Mouse (Mus musculus) telencephalon, adult 2 months (tissue): ENCODE data around the gene Zfp266.

Experiments
- DNase-seq: peaks from one replicate; pipeline ENCODE4 v3.0.0-alpha.2; 2011; ENCODE audit warnings: low read depth, low spot score

The Zfp266 gene

DNA sequence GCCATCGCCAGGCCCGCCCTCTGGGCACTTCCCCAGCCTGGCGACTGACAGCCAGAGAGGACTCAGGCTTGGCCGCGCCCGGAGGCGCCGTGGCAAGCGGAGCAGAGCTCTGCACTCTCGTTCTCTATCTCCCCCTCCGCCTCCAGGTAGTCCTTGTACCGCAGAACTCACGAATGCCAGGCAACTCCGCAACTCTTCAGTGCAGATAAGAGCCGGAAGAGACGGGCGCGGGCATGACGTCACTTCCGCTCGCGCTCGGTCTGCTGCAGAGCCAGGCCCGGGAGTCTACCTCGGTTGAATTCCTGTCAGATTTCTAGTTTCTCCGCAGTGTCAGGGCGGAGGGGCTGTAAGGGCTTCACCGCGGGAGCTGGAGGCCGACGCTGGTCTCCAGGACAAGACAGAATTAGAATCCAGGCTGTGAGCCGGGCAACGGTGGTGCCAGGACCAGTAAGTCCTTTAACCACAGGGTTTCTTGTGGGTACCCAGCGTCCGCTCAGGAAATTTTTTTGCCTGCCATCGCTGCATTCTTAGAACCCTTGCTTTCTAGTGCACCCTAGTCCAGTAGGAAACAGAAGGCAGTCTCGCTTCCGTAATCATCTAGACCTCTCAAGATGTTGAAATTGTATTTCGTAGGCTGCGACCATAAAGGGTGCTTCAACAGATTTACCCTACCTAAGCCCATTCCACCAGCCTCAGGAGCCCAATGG lies 28.5 kb downstream of the Zfp266 start, which contains the start of gene Zfp426:
Gene Zfp426, minus strand, starts transcription at position 220 of the 707 bp plus-strand sequence.
- peak; percentile 92 for DNase-seq

DNA sequence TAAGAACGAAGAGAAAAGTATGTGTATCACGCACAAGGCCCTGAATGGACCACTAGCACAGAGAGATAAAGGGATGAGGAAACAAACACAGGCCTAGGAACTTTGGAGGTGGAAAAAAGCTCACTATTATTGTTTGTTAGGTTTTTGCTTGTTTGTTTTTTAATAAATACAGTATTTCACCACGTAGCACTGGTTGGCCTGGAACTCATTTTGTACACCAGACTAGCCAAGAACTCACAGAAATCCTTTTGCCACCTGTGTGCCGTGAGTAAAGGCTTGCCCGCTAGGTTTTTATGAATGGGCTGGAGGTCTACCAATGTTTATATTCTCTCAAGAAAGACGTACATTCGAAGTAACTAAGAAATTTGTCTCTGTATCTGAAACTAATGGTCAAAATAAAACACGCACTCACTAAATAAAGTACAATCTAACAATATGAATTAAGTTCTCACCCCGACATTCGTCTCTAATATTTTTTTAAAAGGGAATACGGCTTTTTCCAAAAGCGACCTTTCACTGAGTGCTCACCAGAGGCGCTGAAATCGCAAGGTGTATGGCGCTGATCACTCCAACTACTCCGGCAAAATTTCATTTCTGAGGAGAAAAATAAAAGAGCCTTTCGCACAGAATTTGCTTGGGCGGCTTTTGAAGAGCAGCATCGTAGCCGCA lies 29.2 kb downstream of the Zfp266 start:
- DNase-seq: no peak

DNA sequence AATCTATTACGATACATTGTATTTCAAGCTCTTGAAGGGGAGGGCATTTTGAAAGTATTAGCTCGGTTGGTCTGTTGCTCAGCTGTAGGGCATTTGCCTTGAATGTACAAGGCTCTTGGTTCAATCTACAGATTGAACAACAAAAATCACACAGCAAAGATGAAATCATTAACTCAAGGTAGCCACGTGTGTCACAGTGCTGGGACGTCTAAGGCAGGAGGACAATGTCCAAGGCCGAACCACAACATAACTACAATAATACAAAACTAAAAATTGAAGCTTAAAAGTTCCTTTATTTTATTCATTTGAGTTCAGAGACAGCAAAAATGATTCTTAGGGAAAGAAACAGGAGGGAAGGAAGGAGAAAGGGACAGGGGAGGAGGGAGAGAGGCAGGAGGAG lies 31.7 kb downstream of the Zfp266 start:
- no peak for DNase-seq

DNA sequence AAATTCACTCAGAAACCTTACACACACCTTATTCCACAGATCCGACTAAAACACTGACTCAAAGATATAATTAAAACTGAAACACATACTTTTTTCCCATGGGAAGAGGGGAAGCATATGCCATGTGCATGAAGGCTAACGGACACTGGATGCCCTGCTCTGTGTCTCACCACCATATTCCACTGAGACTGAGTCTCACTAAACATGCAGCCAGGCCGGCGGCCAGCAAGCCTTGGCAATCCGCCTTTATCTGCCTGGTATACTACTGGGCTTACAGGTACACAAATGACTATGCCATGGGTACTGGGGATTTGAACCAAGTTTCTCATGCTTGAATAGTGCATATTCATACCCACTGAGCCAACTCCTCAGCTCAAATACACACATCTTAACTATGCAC lies 41.8 kb downstream of the Zfp266 start:
- DNase-seq: no peak

- no peak for DNase-seq
These were observed 44.6 kb downstream of the Zfp266 start for GRCm38 (mm10) chr9:20476632-20477031.

- peak; percentile 22 for DNase-seq
These were observed 54.3 kb downstream of the Zfp266 start for GRCm38 (mm10) chr9:20466761-20467442.

GRCm38 (mm10) chr9:20459377-20460317 lies 61.6 kb downstream of the Zfp266 start, which contains the start of gene Zfp26:
Gene Zfp26 (minus strand): TSS chr9:20460162.
- peak; percentile 90 for DNase-seq

DNA sequence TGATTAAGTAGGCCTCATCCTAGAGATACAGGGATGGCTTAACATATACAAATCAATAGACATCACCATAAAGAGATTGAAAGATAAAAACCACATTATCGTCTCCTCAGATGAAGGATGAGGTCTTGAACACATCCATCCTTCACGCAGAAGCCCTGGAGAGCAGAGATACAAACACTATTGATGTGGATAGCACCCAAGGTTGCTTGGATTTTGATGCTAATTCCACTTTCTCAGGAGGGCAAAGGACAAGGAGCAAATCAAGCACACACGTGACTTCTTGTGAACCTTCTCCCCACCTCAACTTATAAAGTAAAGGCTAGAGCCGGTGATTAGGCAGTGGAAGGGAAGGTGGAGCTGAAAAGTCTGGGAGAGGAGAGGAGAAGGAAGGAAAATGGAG lies 67.6 kb downstream of the Zfp266 start:
- no peak for DNase-seq

DNA sequence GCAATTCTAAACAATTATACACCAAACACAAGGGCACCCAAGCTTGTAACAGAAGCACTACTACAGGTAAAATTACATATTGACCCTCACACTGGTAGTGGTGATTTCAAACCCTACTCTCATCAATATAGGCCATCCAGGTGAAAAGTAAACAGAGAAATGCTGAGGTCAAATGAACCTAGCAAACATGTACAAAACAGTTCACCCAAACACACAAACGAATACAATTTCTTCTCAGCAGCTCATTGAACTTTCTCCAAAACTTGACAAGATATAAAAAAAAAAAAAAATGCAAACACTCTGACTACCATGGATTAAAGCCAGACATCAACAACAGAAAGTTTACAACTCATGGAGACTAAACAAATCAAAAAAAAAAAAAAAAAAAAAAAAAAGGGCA lies 69.7 kb downstream of the Zfp266 start:
- DNase-seq: no peak
